8 mouse cellular contexts compared by ENCODE assay signal in genomic region chrX:105764162-105765004, GRCm38 (mm10). TPM values are rescaled to one million over a fixed set of nuclear protein-coding genes. Genes with fewer than 3 reads are reported as not detected.
DNase-seq lines count a peak whose midpoint lies in the region; ATAC-seq and TF ChIP-seq lines count a peak whose summit lies in the region.

Gene Fgf16 (plus strand): TSS chrX:105764279.

- intact Hi-C loops in left cerebral cortex, adult 2 months (cut with DNase I): no loop called here

- ATAC-seq in forebrain, postnatal 0 days: peak; percentile 44
- ATAC-seq in midbrain, embryonic 13.5 days: peak; percentile 55
- no peak for ATAC-seq in megakaryocyte-erythroid progenitor cell, adult 5-6 weeks (replicated peaks; ENCODE audit: low FRiP score, low TSS enrichment, poor library complexity, severe bottlenecking)

- whole genome bisulfite sequencing in forebrain, postnatal 0 days: 21% methylated on average over 81 of the region's 86 CpGs
- WGBS in midbrain, embryonic 13.5 days: 22% methylated on average over 75 of the region's 86 CpGs

- H3K4me1 ChIP-seq in bone marrow macrophage, adult 2 months (ENCODE audit: control insufficient read depth, insufficient read depth, low read length): peaks cover 2% of the 10 kb centered on the region; the same call in 1 of the 2 replicates
- no peaks in the 10 kb centered on the region for H3K4me1 ChIP-seq in forebrain, postnatal 0 days (ENCODE audit: insufficient read depth)
- 0 out of 2 replicates have a peak, but pooled peaks cover 4% of the 10 kb centered on the region for H3K4me1 ChIP-seq in midbrain, embryonic 13.5 days (replicated peaks)

- H3K4me3 ChIP-seq in left cerebral cortex, adult 2 months: peak within 1 kb of the TSS; percentile 31
- H3K4me3 ChIP-seq in bone marrow macrophage, adult 2 months (ENCODE audit: insufficient read depth, low read length): peak within 1 kb of the TSS; percentile 23
- H3K4me3 ChIP-seq in forebrain, postnatal 0 days (ENCODE audit: low read depth, low read length): peak within 1 kb of the TSS; percentile 42
- H3K4me3 ChIP-seq in midbrain, embryonic 13.5 days (replicated peaks): peak within 1 kb of the TSS; percentile 42

- no peaks in the 10 kb centered on the region for H3K9me3 ChIP-seq in forebrain, postnatal 0 days (ENCODE audit: low read length)
- H3K9me3 ChIP-seq in midbrain, embryonic 13.5 days: no peaks in the 10 kb centered on the region

- H3K27ac ChIP-seq in left cerebral cortex, adult 2 months: no peak within 1 kb of the TSS
- no peak within 1 kb of the TSS for H3K27ac ChIP-seq in bone marrow macrophage, adult 2 months (ENCODE audit: insufficient read depth, low read depth, low read length)
- H3K27ac ChIP-seq in forebrain, postnatal 0 days (ENCODE audit: low read depth, low read length): no peak within 1 kb of the TSS
- no peak within 1 kb of the TSS for H3K27ac ChIP-seq in midbrain, embryonic 13.5 days

- DNase-seq in left cerebral cortex, adult 2 months (ENCODE audit: extremely low spot score in 1 of 2, low spot score in 2 of 2): peak in 1 of 2 experiments; percentile 14
- no peak for DNase-seq in left cerebral cortex, adult 8-10 months (ENCODE audit: low spot score in 2 of 2)
- no peak for DNase-seq in forebrain, postnatal 0 days
- DNase-seq in induced T-regulatory cell, adult 2 months (ENCODE audit: low read depth): peak; percentile 35
- no peak for DNase-seq in MN1 (ENCODE audit: low spot score)

- TF ChIP-seq CTCF in left cerebral cortex, adult 2 months (IDR thresholded peaks at IDR 0.05): no peak
- no peak for TF ChIP-seq CTCF in bone marrow macrophage, adult 2 months (IDR thresholded peaks at IDR 0.05; ENCODE audit: low read depth, low read length)
- TF ChIP-seq CTCF in forebrain, postnatal 0 days (IDR thresholded peaks at IDR 0.05; ENCODE audit: low read depth): no peak

- peak within 1 kb of the TSS; percentile 68 for H3K4me2 ChIP-seq in forebrain, postnatal 0 days (ENCODE audit: low read depth)
- peak within 1 kb of the TSS; percentile 65 for H3K4me2 ChIP-seq in midbrain, embryonic 13.5 days (replicated peaks)

- no peaks in the 10 kb centered on the region for H3K36me3 ChIP-seq in forebrain, postnatal 0 days (ENCODE audit: insufficient read depth)
- H3K36me3 ChIP-seq in midbrain, embryonic 13.5 days: no peaks in the 10 kb centered on the region

- peak within 1 kb of the TSS; percentile 18 for H3K9ac ChIP-seq in forebrain, postnatal 0 days
- H3K9ac ChIP-seq in midbrain, embryonic 13.5 days (replicated peaks): 0 out of 2 replicates have a peak within 1 kb of the TSS, but pooled peaks have one; percentile 23

- TF ChIP-seq POLR2A in bone marrow macrophage, adult 2 months (IDR thresholded peaks at IDR 0.05; ENCODE audit: borderline replicate concordance, low read depth, low read length): no peak

- peaks cover 5% of the 10 kb centered on the region; the same call in 1 of the 2 replicates for H3K27me3 ChIP-seq in forebrain, postnatal 0 days (ENCODE audit: insufficient read depth, low read length)
- H3K27me3 ChIP-seq in midbrain, embryonic 13.5 days: peaks cover 67% of the 10 kb centered on the region

RNA-seq across cellular contexts. Expression of gene Fgf16, which starts in this region (rescaled TPM):
- total RNA-seq in left cerebral cortex, adult 2 months (2021): under 1 TPM in 1 of 2 experiments, not detected in 1; 0.35 TPM
- total RNA-seq in left cerebral cortex, adult 8-10 months (2022): 1 to 10 TPM in 1 of 4 experiments, under 1 TPM in 3; 0.44 to 1.2 (median 0.53) TPM
- not detected in 2 replicates for polyA plus RNA-seq in bone marrow macrophage, adult 2 months (2012; ENCODE audit: insufficient read depth, insufficient read length, missing spikeins)
- total RNA-seq in forebrain, postnatal 0 days (2014; rRNA removed): 0.33 and 1.0 TPM in 2 replicates
- polyA plus RNA-seq in forebrain, postnatal 0 days (2015; fragmentation: Nextera tagmentation; extraction: Ambion mirVana): 0.25 and 0.36 TPM in 2 replicates
- not detected in 2 replicates for polyA plus RNA-seq in midbrain, embryonic 13.5 days (2015; fragmentation: Nextera tagmentation; extraction: Ambion mirVana)
- total RNA-seq in megakaryocyte-erythroid progenitor cell, adult 5-6 weeks (2014; fragmentation: Nextera tagmentation): not detected in 2 replicates
- not detected in 2 replicates for total RNA-seq in megakaryocyte-erythroid progenitor cell, adult 5-6 weeks (2017)

Comparison
In these comparisons a context has a peak if more than half of its experiments do, and no peak if none do; other contexts are left out.
1. Peak in ATAC-seq, H3K4me3 ChIP-seq, H3K9ac ChIP-seq and H3K4me2 ChIP-seq in midbrain, embryonic 13.5 days; RNA of the gene not detected or under 1 TPM.